Mouse (Mus musculus): ENCODE measurements at regions not wholly inside any gene's neighbourhood (a gene's known extent, or its start where the extent isn't known, plus 50 kb on each side); places are given as distances from the start of the nearest gene placed in this dataset.

GRCm38 (mm10) chr15:52599511-52599910 lies 1285.2 kb upstream of the Gm7489 start:
- no peaks in the 10 kb centered on the region for H3K9me3 ChIP-seq
- H3K27ac ChIP-seq, result no peak overlapping the region
- no peaks in the 10 kb centered on the region for H3K36me3 ChIP-seq
- H3K4me3 ChIP-seq, result no peak overlapping the region
- no peak overlapping the region for H3K4me2 ChIP-seq
- H3K9ac ChIP-seq, result no peak overlapping the region
- no peak for ATAC-seq (ENCODE audit: low FRiP score)
- no peaks in the 10 kb centered on the region for H3K27me3 ChIP-seq
- H3K4me1 ChIP-seq (replicated peaks), result no peaks in the 10 kb centered on the region

- Histone ChIP-seq H3K4me1 (replicated peaks) (no peaks in the 10 kb centered on the region), H3K27ac (no peak overlapping the region), H3K9me3 (no peaks in the 10 kb centered on the region), H3K4me2 (no peak overlapping the region), H3K36me3 (no peaks in the 10 kb centered on the region), H3K9ac (no peak overlapping the region), H3K27me3 (no peaks in the 10 kb centered on the region), H3K4me3 (no peak overlapping the region)
- ATAC-seq (ENCODE audit: low FRiP score), result no peak
- 68% methylated on average over 2 of the region's 2 CpGs for WGBS
Observed at GRCm38 (mm10) chr15:52599957-52600356, 1284.7 kb upstream of the Gm7489 start.

GRCm38 (mm10) chr15:52639790-52640189 lies 1244.9 kb upstream of the Gm7489 start:
- Histone ChIP-seq H3K27ac (no peak overlapping the region), H3K4me1 (replicated peaks) (no peaks in the 10 kb centered on the region), H3K27me3 (no peaks in the 10 kb centered on the region), H3K4me3 (no peak overlapping the region), H3K4me2 (no peak overlapping the region), H3K9ac (no peak overlapping the region), H3K36me3 (no peaks in the 10 kb centered on the region), H3K9me3 (no peaks in the 10 kb centered on the region)
- no peak for ATAC-seq (ENCODE audit: low FRiP score)
- WGBS, result 93% methylated on average over 3 of the region's 3 CpGs

GRCm38 (mm10) chr15:52645961-52646360 lies 1238.7 kb upstream of the Gm7489 start:
- Histone ChIP-seq H3K4me3 (no peak overlapping the region), H3K27ac (no peak overlapping the region), H3K36me3 (no peaks in the 10 kb centered on the region), H3K27me3 (no peaks in the 10 kb centered on the region), H3K4me2 (no peak overlapping the region), H3K4me1 (replicated peaks) (no peaks in the 10 kb centered on the region), H3K9me3 (no peaks in the 10 kb centered on the region), H3K9ac (no peak overlapping the region)
- 74% methylated on average over 2 of the region's 2 CpGs for WGBS
- ATAC-seq (ENCODE audit: low FRiP score), result no peak

- Histone ChIP-seq H3K27ac (no peak overlapping the region), H3K36me3 (no peaks in the 10 kb centered on the region), H3K9ac (no peak overlapping the region), H3K9me3 (no peaks in the 10 kb centered on the region), H3K27me3 (no peaks in the 10 kb centered on the region), H3K4me2 (no peak overlapping the region), H3K4me3 (no peak overlapping the region), H3K4me1 (replicated peaks) (no peaks in the 10 kb centered on the region)
- no peak for ATAC-seq (ENCODE audit: low FRiP score)
Observed at GRCm38 (mm10) chr15:52657916-52658315, 1226.8 kb upstream of the Gm7489 start.

All from hindbrain, embryonic 13.5 days (tissue).